ENCODE assay signal across 24 mouse cellular contexts in genomic region chr17:5764270-5764669, GRCm38 (mm10).
DNase-seq lines count a peak whose midpoint lies in the region; ATAC-seq lines count a peak whose summit lies in the region.
"Had no signal": no experiment of that assay in that cellular context is flagged by ENCODE, and none has a peak within 500 bp of the region (broad histone marks: within the 10 kb centered on the region; RNA-seq: fewer than 3 reads in every experiment).

No protein-coding gene starts in this region.

- H3K4me1 ChIP-seq in kidney, embryonic 15.5 days = peaks cover 16% of the 10 kb centered on the region
- H3K4me1 ChIP-seq: forebrain, embryonic 12.5 days; hindbrain, embryonic 12.5 days; liver, embryonic 12.5 days; midbrain, embryonic 12.5 days had no signal

- H3K9me3 ChIP-seq in kidney, embryonic 15.5 days (replicated peaks) = no peaks in the 10 kb centered on the region
- H3K9me3 ChIP-seq: embryonic facial prominence, embryonic 12.5 days; forebrain, embryonic 12.5 days; hindbrain, embryonic 12.5 days; limb, embryonic 12.5 days; liver, embryonic 12.5 days; midbrain, embryonic 12.5 days had no signal

- no peak overlapping the region for H3K4me2 ChIP-seq in kidney, embryonic 15.5 days
- H3K4me2 ChIP-seq: embryonic facial prominence, embryonic 12.5 days; forebrain, embryonic 12.5 days; hindbrain, embryonic 12.5 days; limb, embryonic 12.5 days; liver, embryonic 12.5 days; midbrain, embryonic 12.5 days had no signal

- ATAC-seq in kidney, embryonic 15.5 days (replicated peaks; ENCODE audit: low FRiP score) = peak; percentile 57; the same call in 1 of the 2 replicates
- peak; percentile 38; the same call in 1 of the 2 replicates for ATAC-seq in granulocyte monocyte progenitor cell, adult 5-6 weeks (replicated peaks; ENCODE audit: poor library complexity, severe bottlenecking)
- ATAC-seq: inflammation-experienced regulatory T-cells, adult 6 months; liver, embryonic 12.5 days had no signal

- no peaks in the 10 kb centered on the region for H3K27me3 ChIP-seq in kidney, embryonic 15.5 days
- H3K27me3 ChIP-seq: embryonic facial prominence, embryonic 12.5 days; forebrain, embryonic 12.5 days; hindbrain, embryonic 12.5 days; limb, embryonic 12.5 days had no signal

- H3K36me3 ChIP-seq in kidney, embryonic 15.5 days = no peaks in the 10 kb centered on the region
- H3K36me3 ChIP-seq: embryonic facial prominence, embryonic 12.5 days; forebrain, embryonic 12.5 days; hindbrain, embryonic 12.5 days; limb, embryonic 12.5 days; liver, embryonic 12.5 days; midbrain, embryonic 12.5 days had no signal

- WGBS in kidney, embryonic 15.5 days = 32% methylated on average over 5 of the region's 5 CpGs

- peak; percentile 31 for DNase-seq in adrenal gland, adult 8-10 months
- DNase-seq in adrenal gland, postnatal 10 days = no peak
- DNase-seq in kidney, postnatal 14 days = no peak
- DNase-seq in ES-CJ7 (ENCODE audit: low read depth, low spot score) = peak; percentile 17
- no peak for DNase-seq in cerebellum, adult 8-10 months
- no peak for DNase-seq in left cerebral cortex, postnatal 10 days (ENCODE audit: extremely low spot score in 1 of 2, low spot score in 2 of 2)
- DNase-seq: cerebellum, adult 18-20 months; cerebellum, postnatal 25 days; gastrocnemius, postnatal 36 days; kidney, postnatal 10 days; lung, adult 18-20 months; lung, postnatal 10 days; right cerebral cortex, postnatal 25 days; thymus, postnatal 36 days had no signal

- H3K9ac ChIP-seq in kidney, embryonic 15.5 days = no peak overlapping the region
- H3K9ac ChIP-seq: embryonic facial prominence, embryonic 12.5 days; forebrain, embryonic 12.5 days; hindbrain, embryonic 12.5 days; limb, embryonic 12.5 days; liver, embryonic 12.5 days; midbrain, embryonic 12.5 days had no signal

- intact Hi-C loops in left cerebral cortex, postnatal 10 days (cut with DNase I) = no loop called here

- peak overlapping the region; percentile 75 for H3K27ac ChIP-seq in kidney, embryonic 15.5 days
- H3K27ac ChIP-seq: embryonic facial prominence, embryonic 12.5 days; forebrain, embryonic 12.5 days; hindbrain, embryonic 12.5 days; layer of hippocampus, adult 2 months; limb, embryonic 12.5 days; liver, embryonic 12.5 days; midbrain, embryonic 12.5 days had no signal

- no peak overlapping the region for H3K4me3 ChIP-seq in kidney, embryonic 15.5 days (replicated peaks)
- H3K4me3 ChIP-seq: embryonic facial prominence, embryonic 12.5 days; forebrain, embryonic 12.5 days; hindbrain, embryonic 12.5 days; layer of hippocampus, adult 2 months; limb, embryonic 12.5 days; liver, embryonic 12.5 days; midbrain, embryonic 12.5 days had no signal

Comparison
In these comparisons a context has a peak if more than half of its experiments do, and no peak if none do; other contexts are left out.
1. DNase-seq: peak in adrenal gland, adult 8-10 months (single experiment) and ES-CJ7 (single experiment); none in adrenal gland, postnatal 10 days (single experiment), kidney, postnatal 14 days (single experiment), cerebellum, adult 8-10 months (single experiment) and left cerebral cortex, postnatal 10 days (0 of 2).